Mouse (Mus musculus): Measurements from ENCODE around the gene Arhgef25.

The Arhgef25 gene

GRCm38 (mm10) chr10:127189651-127190381 is at the start of gene Arhgef25:
Gene Arhgef25, minus strand, starts transcription at chr10:127190083.
- in situ Hi-C loops (cut with MboI, MseI) = no loop called here

- in situ Hi-C loops (cut with MboI, MseI) = no loop called here
Measured at GRCm38 (mm10) chr10:127238241-127238824, 48.5 kb upstream of the Arhgef25 start.

GRCm38 (mm10) chr10:127236541-127236940 is 46.7 kb upstream of the Arhgef25 start:
- in situ Hi-C loops (cut with MboI, MseI) = no loop called here

GRCm38 (mm10) chr10:127233141-127233540 is 43.3 kb upstream of the Arhgef25 start:
- in situ Hi-C loops (cut with MboI, MseI) = no loop called here

DNA sequence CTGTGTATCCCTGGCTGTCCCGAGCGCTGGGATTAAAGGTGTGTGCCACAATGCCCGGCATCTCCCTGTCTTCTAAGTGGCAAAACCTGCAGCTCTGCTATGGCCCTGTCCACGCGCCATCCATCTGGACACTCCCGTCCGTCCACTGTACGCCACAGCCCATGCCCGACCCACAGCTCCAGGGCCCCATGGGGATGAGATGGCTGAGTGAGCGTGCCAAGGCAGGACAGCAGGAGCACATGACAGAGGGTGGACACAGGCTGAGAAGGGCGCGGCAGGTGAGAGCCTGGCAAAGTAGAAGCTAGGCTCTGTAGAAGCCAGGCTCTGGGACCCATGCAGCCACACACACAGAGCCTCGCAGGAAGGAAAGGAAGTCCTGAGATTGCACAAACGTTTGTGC is 41.9 kb upstream of the Arhgef25 start:
- in situ Hi-C loops (cut with MboI, MseI) = no loop called here

DNA sequence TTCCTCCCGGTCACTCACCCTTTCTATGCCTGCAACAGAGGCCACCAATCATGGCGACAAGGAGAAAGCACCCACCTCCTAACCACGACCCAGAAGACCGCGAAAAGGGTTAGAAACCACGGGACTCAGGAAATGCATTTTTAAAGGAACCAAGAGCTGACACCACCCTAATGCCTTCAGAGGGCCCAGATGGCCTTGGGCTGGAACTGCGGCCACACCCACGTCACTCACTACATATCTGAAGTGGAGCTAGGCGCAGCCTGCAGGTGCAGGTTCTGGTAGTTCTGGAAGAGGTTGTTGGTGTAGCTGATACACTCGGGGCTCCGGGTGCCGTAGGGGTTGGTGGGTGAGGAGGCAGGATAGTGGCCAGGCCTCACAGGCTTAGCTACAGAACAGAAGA is 40.8 kb upstream of the Arhgef25 start:
- in situ Hi-C loops (cut with MboI, MseI) = no loop called here

DNA sequence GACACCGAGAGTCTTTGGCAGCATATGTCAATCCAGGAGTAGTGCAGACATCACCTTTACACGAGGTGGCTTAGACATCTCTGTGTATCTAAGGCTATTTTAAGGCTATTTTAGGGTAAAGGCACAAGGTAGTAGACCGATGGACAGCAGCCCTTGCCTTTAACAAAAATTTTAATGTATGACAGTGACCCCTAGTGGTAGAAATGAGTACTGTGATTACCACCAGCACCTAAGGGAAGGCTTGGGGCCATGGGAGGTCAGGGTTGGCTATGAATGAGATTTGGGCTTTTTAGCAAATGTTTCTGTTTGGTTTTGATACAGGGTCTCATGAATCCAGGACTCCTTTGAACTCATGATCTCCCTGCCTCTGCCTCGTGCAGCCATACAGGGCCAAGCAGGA is 39.0 kb upstream of the Arhgef25 start:
- in situ Hi-C loops (cut with MboI, MseI) = no loop called here

DNA sequence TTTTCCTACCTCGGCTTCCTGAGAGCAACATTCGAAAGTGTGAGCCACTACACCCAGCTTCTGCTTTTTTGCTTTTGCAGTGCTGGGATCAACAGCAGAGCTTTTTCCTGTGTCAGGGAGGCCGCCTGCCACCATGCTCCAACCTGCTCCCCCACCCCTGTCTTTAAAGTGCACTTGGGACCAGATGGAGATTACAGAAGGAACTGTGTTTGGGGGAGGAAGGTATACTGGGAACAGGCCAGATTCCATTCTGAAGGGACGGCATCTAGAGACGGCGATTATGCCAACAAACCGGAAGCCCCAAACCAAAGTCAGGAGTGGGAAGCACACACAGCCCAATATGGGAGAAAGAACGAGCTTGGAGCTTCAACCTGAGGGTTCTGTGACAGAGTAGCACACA is 37.3 kb upstream of the Arhgef25 start:
- in situ Hi-C loops (cut with MboI, MseI) = no loop called here

GRCm38 (mm10) chr10:127226318-127226895 is 36.5 kb upstream of the Arhgef25 start:
- in situ Hi-C loops (cut with MboI, MseI) = no loop called here

GRCm38 (mm10) chr10:127225732-127226131 is 35.8 kb upstream of the Arhgef25 start:
- in situ Hi-C loops (cut with MboI, MseI) = no loop called here

GRCm38 (mm10) chr10:127225213-127225612 is 35.3 kb upstream of the Arhgef25 start:
- in situ Hi-C loops (cut with MboI, MseI) = no loop called here

DNA sequence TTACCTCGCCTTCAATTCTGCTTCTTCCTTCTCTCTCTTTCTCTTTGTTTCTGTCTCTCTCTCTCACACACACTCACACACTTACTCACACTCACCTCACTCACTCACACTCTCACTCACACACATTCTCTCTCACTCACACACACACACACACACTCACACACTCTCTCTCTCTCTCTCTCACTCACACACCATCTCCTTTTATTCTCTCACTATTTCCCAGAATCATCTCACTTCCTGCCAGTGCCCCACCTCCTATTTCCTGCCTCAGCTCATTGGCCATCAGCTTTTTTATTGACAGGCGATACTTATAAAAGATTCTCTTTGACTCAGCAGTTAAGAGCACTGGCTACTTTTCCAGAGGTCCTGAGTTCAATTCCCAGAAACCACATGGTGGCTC is 28.5 kb upstream of the Arhgef25 start:
- in situ Hi-C loops (cut with MboI, MseI) = no loop called here

GRCm38 (mm10) chr10:127217177-127217576 is 27.3 kb upstream of the Arhgef25 start:
- in situ Hi-C loops (cut with MboI, MseI) = no loop called here

DNA sequence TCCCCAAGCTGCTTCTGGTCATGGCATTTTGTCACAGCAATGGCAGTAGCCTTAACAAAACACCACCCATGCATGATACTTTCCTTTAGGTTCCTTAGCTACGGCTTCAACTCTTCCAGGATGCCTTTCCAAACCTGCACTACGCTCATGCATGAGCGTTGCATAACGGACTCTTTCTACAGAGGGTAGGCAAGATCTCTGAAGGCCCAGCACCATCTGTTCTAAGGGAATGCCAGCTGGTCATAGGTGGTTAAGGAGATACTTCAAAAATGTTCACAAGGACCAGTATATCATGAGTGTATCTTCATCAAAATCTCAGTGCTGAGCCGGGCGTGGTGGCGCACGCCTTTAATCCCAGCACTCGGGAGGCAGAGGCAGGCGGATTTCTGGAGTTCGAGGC is 26.6 kb upstream of the Arhgef25 start:
- in situ Hi-C loops (cut with MboI, MseI) = no loop called here

DNA sequence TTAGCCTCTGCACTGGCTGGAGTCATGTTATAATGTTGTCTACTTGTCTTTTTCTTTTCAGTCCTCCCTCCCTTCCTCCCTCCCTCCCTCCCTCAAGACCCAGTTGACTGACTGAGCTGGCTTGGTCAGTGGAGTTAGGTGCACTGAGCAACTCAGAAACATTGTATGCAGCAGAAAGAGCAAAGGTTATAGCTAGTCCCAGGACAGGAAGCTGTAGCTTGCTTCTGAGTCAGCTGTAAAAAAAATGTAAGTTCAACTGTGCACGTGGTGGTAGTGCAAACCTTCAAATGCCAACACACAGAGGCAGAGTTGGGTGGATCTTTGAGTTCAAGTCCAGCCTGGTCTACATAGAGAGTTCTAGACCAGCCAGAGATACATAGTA is 24.5 kb upstream of the Arhgef25 start:
- in situ Hi-C loops (cut with MboI, MseI) = no loop called here

DNA sequence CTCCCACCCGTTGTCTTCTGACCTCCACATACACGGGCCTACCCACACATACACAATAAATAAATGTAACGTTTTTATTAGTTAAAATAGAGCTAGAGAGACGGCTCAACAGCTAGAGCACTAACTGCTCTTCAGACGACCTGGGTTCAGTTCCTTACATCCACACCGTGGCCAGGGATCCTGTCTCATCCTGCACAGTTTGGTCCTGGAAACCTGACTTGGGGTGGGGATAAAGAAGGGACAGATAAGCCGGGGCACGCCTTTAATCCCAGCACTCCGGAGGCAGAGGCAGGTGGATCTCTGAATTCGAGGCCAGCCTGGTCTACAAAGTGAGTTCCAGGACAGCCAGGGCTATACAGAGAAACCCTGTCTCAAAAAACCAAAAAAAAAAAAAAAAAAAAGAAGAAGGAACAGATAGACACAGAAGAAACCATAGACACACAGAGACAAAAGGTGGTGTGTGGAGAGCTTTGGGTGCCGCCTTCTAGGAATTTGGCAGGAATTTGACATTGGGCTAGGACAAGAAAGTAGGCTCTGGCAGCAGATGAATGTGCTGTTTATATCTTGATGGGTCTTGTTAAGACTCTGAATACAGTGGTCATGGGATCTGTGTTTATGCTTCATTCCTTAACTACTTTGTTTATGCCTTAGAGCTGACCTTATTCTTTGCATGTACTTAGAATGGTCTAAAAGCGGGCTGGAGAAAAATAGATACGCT is 24.0 kb upstream of the Arhgef25 start:
- in situ Hi-C loops (cut with MboI, MseI) = no loop called here

GRCm38 (mm10) chr10:127213272-127213671 is 23.4 kb upstream of the Arhgef25 start:
- in situ Hi-C loops (cut with MboI, MseI) = no loop called here

DNA sequence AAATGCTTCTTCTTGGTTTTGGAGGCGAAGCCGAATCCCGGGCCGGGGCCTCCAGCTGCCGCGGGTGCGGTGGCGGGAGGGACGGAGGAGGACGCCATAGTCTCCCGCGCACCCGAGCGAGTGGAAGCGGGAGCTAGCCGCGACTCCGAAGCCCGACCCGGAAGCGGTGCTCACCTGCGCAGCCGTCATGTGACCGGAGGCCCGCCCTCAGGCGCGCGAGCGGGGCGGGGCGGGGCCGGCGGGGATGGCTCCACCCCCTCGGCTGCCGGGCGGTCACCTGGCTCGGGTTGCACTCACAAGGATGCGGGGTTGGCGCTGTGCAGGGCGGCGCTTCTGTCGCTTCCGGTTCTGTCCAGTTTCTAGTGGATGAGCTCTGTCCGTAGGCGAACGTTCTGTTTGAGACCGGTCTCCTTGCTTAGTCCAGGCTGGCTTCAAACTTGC is 21.6 kb upstream of the Arhgef25 start, which contains the start of gene Pip4k2c:
Gene Pip4k2c (minus strand): TSS at position 172 of the 441 bp plus-strand sequence.
- in situ Hi-C loops (cut with MboI, MseI) = no loop called here

GRCm38 (mm10) chr10:127210961-127211405 is 21.1 kb upstream of the Arhgef25 start:
- in situ Hi-C loops (cut with MboI, MseI) = no loop called here

DNA sequence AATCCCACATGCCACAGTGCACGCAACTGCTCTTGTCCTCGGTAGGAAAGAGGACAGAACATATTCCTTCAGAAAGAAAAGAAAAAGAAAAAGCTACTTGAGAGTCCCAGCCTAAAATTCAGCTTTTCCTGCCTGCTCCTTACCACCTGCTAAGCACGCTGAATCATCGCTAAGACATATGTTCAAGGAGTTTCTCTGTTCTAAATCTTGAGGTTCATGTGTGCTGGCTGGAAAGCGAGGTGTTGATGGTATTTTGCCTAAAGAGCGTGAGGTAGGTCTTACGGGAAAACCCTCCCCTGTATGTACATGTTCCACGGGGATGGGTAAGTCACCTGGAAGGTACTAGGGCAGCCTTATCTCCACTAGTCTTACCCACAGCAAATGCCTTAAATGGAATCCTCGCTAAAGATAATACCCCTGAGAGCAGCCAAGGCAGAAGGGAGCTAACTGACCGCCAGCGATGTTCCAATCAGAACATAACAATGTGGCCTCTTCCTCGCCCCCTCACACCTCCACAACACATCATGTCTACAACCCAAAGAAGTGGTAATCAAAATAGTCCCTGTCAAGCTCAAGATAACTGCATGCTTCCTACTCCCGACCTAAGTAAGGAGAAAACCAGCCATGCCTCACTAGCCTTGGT is 20.2 kb upstream of the Arhgef25 start:
- in situ Hi-C loops (cut with MboI, MseI) = no loop called here

GRCm38 (mm10) chr10:127208921-127209320 is 19.0 kb upstream of the Arhgef25 start:
- in situ Hi-C loops (cut with MboI, MseI) = no loop called here

- in situ Hi-C loops (cut with MboI, MseI) = no loop called here
Measured at GRCm38 (mm10) chr10:127205373-127205772, 15.5 kb upstream of the Arhgef25 start.
